Mouse (Mus musculus) liver, adult 2 months (tissue): ENCODE data around the gene Nop9.

Source experiments
- CTCF ChIP-seq: fragments of 200-500 bp; IDR thresholded peaks from 2 replicates; pipeline ENCODE4 v1.5.1; 2011; ENCODE audit warnings: low read depth, low read length, control low read depth
- POLR2A ChIP-seq: fragments of 200-500 bp; IDR thresholded peaks from 2 replicates; pipeline ENCODE4 v1.6.1; 2011; ENCODE audit warnings: low read length, control low read depth; ENCODE audit not compliant: insufficient read depth; ENCODE audit errors: extremely low read depth

DNA sequence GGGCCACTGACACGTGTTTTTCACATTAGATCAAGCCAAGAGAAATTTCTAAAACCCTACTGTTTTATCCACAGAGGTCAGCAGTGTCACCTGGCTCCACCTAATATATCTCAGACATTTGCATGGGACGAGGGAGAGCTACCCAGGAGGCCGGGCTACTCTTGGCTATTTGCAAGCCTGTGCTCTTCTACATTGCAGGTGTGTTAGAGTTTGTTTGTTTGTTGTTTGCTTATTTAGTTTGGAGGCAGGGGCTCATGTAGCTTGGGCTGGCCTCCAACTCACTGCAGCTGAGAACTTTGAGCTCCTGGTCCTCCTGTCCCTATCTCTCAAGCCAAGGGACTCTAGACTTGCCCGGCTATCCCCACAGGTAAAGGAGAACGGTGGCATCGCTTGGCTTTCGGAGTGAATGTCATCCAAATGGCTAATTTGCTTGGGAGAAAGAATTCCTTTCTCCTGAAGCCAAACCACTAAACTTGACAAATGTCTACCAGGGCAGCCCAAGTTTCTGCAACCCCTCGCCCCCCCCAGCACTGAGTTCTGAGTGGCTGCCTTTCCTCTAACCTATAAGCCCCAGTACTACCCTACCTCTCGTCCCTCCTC is 37.0 kb downstream of the Nop9 start:
- TF ChIP-seq CTCF (no peak), POLR2A (no peak)
